Mouse (Mus musculus) B cell, adult 2 months (primary cell): ENCODE results near the gene Exosc2.

Source experiments
- DNase-seq, 2 experiments: peaks; one replicate each; pipeline ENCODE4 v3.0.0; 2022

Exosc2 gene

GRCm38 (mm10) chr2:31678641-31679040 lies 8.1 kb downstream of the Exosc2 start:
- no peak for DNase-seq

- DNase-seq = peak; percentile 10 to 18
These were observed 10.7 kb downstream of the Exosc2 start for GRCm38 (mm10) chr2:31681051-31681707.

GRCm38 (mm10) chr2:31681731-31682235 lies 11.3 kb downstream of the Exosc2 start:
- DNase-seq = no peak

DNA sequence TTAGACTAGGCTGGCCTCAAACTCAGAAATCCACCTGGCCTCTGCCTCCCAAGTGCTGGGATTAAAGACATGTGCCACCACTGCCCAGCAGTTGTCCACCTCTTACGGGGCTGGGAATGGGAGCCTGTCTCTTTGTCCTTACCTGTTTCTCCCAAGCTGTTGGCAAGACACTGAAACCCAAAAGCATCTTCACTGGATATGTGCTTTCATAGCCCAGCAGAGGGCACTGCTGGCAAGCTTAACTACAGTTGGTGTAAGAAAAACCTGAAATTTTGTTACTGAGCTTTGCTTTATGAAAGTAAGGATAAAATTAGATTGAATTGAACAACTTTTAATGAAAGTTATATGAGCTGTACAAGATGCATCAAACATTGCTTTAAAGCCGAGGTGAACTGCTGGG lies 13.2 kb downstream of the Exosc2 start:
- peak; percentile 66 to 70 for DNase-seq

- DNase-seq = peak; percentile 90 to 91
These were observed 17.8 kb downstream of the Exosc2 start, which contains the start of gene Abl1 for GRCm38 (mm10) chr2:31688074-31688925. TSS of gene Abl1 (plus strand) at chr2:31688376.

DNA sequence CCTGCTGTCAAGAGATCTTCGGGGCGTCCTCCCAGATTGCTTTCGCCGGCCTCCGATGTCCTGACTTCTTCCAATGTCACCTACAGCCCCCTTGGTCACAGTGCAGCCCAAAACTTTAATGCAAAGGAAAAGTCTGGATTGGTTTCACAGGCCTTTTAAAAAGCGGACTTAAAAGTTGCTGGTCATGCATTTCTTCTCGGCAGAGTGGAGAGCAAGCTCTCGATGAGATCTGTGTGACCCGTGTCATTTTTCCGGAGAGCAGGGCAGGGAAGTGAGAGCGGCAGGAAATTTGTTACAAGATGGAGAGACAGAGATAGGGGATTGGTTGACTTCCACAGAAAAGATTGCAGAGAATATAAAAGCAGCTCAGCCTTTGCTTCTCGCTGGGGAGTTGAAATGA lies 18.5 kb downstream of the Exosc2 start:
- DNase-seq = no peak

DNA sequence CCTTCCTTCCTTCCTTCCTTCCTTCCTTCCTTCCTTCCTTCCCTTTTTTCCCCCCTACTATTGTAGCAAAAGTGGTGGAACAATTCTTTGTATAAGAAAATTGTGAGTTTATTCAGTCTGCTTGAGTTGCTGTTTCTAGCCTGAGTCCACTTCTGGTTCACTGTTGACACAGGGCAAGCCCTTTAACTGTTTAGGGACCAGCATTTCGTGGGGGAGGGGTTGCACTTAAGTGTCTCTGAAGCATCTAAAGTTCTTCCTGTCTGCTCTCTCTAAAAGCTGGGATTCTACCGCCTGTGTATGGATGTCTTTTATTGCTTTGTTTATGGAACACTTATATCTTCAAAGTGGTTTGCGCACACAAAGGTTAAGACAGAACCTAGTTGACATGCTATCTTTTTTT lies 19.5 kb downstream of the Exosc2 start:
- DNase-seq = no peak

DNA sequence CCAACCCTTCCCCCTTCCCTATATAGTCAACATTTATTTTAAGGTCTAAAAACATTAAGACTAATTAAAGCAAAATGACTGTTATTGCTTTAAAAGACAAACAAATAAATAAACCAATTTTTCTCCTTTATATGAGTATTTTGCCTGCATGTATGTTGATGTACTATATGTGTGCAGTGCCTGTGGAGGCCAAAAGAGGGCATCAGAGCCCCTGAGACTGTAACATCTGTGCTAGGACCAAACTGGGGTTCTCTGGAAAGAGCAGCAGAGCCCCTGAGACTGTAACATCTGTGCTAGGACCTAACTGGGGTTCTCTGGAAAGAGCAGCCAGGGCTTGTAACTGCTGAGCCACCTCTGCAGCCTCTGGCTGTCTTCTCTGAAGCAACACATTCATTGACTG lies 27.7 kb downstream of the Exosc2 start:
- DNase-seq = peak in 1 of 2 experiments; percentile 10

DNA sequence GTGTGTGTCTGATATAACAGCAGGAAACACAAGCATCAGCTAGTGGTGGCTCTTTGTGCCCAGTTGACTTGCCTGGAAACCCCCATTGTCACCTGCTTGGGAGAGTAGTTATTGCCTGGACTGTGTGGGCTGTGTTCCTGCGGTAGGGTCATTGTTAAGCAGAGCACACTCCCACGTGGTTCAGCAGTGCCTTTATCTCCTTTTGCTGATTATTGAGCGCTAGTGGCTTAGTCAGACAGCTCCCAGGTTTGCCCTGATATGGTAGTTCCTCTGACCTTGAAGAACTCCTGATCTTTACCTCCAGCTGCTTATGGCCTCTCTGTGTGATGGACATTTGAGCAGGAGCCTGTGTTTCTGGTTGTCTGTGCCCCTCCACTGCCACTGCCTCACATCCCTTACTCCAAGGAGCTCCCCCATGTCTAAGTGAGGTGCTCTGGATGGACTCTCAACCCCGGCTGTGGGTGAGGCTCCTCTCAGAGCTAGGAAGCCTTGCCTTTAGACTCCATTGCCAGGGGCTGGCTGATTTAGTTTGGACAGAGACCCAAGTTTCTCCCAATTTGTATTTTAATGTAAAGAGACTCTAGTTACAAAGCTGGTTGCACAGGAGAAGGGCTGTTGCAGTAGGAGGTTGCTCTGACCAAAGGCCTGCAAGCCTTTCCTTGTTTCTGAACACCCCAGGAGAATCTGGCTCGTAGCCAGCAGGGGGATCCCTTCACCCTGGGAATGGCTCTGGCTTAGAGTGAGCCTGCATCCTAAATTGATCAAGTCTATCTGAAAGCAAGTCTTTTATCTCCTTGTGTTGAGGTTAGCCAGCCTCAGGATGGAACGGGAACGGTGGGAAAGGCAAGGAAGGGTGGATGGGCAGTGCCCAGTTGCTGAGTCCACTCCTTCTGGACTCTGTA lies 30.3 kb downstream of the Exosc2 start:
- no peak for DNase-seq

DNA sequence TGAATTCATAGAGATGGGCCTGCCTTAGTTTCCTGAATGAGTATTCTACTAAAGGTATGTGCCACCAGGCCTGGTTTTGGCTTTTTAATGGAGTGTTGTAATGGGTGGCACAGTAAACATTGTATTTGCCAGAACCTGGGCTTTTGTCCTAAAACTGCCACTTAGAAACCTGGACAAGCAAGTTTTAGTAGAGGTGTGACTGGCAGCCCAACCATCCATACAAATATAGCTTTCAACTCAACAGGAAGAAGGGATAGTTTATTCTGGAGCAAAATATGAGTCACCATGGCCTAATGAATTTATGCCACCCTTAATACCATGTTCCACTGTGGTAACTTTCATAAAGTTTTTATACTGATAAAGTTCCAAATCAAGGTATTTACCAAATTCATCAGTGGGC lies 32.7 kb downstream of the Exosc2 start:
- DNase-seq = no peak

GRCm38 (mm10) chr2:31705914-31706313 lies 35.4 kb downstream of the Exosc2 start:
- no peak for DNase-seq

- no peak for DNase-seq
These were observed 36.0 kb downstream of the Exosc2 start for GRCm38 (mm10) chr2:31706531-31706930.

- no peak for DNase-seq
These were observed 42.2 kb downstream of the Exosc2 start for GRCm38 (mm10) chr2:31712716-31713115.

DNA sequence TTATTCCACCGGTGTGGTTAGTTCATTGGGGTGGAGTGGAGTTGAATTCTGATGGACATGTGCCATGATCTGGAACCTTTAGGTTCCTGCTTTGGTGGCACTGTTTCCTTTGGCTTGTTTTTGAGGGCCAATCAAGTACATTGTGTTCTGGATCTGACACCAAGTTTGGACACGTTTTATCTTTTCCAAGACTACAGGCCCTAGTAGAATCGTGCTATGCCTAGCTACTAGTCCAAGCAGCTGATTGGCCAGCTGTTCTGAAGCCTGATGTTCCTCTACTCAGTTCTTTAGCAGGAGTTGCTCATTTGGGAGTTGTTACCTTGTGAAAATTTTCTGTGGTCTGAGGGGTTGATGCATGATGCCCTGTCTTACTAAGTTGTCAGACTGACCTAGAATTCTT lies 43.3 kb downstream of the Exosc2 start:
- DNase-seq = no peak

- DNase-seq = no peak
These were observed 44.3 kb downstream of the Exosc2 start for GRCm38 (mm10) chr2:31714780-31715179.

DNA sequence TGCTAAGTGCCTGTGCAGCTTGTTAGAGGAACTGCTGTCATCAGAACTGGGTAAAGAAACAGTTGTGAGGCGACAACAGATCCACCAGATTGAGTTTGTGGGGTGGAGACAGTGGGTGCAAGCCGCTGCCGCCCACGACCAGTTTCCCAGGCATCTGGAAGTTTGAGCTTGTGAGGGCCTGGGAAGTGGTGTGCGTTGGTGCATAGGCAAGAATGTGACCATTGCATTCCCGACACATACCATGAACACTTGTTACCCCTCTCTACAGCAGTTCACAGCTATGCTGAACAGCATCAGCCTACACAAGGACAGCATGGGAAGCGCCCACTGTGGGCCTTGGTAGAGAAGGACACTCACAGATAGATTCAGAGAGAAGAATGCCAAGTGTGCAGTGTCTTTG lies 45.5 kb downstream of the Exosc2 start:
- DNase-seq = no peak

DNA sequence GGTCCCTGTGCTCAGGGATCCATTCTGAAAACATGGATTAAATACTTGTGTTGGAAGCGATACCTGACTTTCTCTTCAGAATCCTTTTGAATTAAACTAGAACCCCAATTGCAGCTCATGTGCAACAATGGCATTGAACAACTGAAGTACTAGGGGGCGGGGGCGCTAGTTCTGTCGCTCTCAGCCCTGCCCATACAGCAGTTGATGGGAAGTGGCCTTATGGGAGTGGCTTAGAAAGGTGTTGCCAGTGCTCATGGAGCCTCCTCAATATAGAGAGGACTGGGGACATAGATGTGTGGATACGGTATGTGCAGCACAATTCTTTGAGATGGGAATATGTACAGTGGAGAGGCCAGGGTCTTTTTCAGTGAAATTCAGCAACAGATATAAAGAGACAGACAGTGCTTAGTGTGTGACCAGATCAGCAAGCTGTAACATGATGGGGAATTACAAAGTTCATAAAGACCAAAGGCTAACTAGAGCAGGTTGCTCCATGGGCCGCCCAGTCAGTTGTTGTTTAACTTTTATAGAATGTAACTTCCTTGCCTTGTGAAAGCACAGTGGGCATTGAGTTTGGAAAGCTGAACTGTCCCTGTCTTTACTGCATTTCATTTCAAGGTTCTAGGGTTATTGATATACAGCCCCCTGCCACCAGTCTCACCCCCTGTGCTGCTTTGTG lies 48.8 kb downstream of the Exosc2 start:
- no peak for DNase-seq

DNA sequence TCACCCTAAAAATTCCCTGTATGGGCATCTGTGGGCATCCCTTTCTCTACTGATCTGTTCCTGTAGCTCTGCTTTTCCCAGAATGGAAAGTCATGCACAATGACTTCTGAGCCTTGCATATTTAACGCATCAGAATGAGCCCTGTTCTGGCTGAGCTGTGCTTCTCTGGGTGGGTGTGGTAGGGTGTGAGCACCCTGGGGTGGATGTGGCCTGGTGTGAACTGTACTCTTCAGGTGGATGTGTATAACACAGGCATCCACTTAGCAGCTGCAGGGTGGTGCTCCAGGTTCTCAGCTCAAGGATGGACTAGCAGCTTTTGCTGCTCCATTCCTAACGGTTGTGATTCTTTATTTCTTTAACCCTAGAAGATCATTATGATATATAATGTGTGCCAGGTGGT lies 49.4 kb downstream of the Exosc2 start:
- no peak for DNase-seq

DNA sequence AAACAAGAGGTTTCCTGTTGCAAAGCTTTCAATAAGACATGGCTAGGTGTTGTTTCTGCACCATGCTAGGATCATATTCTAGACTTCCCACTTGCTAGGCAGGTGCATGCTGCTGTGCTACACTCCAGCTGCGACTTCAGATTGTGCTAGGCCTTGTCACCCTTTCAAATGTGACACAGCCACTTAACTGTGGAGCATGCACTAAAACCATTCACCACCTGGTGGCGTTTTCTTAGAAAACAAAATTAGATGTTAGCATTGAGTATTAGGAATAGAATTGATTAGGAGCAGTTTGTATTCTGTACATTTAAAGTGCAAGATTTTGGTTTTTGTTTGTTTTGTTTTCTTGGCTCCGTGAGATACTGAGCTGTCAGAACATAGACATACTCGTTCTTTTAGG lies 50.3 kb downstream of the Exosc2 start:
- DNase-seq = peak; percentile 15 to 32

DNA sequence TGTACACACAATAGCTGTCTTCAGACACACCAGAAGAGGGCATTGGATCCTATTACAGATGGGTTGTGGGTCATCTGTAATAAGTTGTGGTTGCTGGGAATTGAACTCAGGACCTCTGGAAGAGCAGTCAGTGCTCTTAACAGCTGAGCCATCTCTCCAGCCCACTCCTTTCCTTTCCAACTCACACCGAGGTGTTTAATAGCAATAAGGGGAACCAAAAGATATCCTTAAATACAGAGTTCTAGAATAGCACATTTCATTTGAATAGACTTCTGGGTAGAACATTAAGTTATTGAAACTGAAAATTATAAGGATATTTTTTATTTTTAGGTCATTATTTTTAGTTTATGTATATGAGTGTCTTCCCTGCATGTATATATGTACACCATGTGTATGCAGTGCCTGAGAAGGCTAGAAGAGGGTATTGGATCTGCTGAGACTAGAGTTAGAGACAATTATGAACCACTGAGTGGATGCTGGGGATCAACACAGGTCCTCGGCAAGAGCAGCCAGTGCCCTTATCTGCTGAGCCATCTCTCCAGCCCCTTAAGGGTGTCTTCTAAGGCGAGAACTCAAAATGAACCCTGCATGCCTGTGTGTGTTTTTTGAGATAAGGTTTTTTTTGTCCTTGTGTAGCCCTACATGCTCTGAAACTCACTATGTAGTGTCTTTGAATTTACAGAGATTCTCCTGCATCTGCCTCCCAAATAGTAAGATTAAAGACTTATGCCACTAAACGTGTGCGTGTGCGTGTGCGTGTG lies 54.4 kb downstream of the Exosc2 start:
- DNase-seq = no peak

DNA sequence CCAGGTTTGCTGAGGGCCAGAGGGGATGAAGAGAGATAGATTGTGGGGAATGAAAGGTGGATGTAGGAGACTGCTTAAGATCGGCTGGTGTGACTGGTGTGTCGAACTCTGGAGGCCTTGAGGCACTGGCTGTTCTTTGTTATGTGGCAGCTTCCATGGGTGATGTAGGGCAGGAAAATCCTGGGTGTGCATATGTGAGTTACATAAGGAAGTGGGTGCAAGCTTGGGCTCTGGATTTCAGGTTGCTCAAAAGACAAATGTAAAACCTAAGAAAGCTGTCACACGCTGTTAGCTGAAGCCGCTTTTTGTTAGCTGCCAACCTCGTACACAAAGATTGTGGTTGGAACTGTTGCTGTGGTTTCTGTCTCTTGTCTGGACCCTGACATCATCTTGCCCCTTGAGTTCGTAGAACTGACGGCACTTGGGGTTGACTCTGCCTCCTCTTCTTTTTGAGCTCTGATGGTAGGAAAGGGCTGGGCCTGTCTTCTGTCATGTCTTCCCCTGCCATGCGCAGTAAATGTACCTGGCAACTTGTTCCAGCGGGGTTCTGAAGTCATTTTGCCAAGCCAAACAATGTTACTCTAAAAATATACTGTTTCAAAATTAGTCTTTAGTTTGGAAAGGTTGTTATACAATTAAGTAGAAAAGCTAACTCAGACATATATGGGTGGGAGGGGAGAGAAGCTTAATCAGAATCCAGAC lies 57.2 kb downstream of the Exosc2 start:
- no peak for DNase-seq
